Mouse (Mus musculus) layer of hippocampus, postnatal 25 days (tissue): ENCODE measurements around the gene Mast3. TPM values are rescaled to one million over a fixed set of nuclear protein-coding genes. Genes with fewer than 3 reads are reported as not detected.

Source experiments
- DNase-seq, 2 experiments: peaks; one replicate each; pipeline ENCODE4 v3.0.0; 2022; ENCODE audit warnings: mixed read lengths in 2 of 2, low spot score in 1 of 2; ENCODE audit errors: extremely low spot score in 1 of 2
- microRNA-seq, 2 experiments: library from miRNA; unstranded; fragments of <30 nt; microRNA quantifications; one replicate each; pipeline ENCODE4 v1.2.0; 2021
- total RNA-seq, 2 experiments: library from RNA; stranded (reverse); gene quantifications; 2 replicates each; pipeline ENCODE4 v1.2.3; 2021

The Mast3 gene
- total RNA-seq, 2 experiments from 2014 or later, result 411 to 437 TPM

- DNase-seq, result no peak
These were observed 55.7 kb downstream of the Mast3 start for GRCm38 (mm10) chr8:70749097-70749674.

- no peak for DNase-seq
These were observed 56.4 kb downstream of the Mast3 start for GRCm38 (mm10) chr8:70748246-70749096.

- no peak for DNase-seq
These were observed 57.5 kb downstream of the Mast3 start for GRCm38 (mm10) chr8:70747211-70747890.

GRCm38 (mm10) chr8:70746676-70747075, 58.2 kb downstream of the Mast3 start:
- DNase-seq, result no peak

GRCm38 (mm10) chr8:70745691-70746220, 59.1 kb downstream of the Mast3 start:
- DNase-seq, result no peak

GRCm38 (mm10) chr8:70744806-70745205, 60.0 kb downstream of the Mast3 start:
- DNase-seq, result no peak

GRCm38 (mm10) chr8:70743656-70744590, 60.9 kb downstream of the Mast3 start:
- DNase-seq, result no peak

- no peak for DNase-seq
These were observed 61.7 kb downstream of the Mast3 start for GRCm38 (mm10) chr8:70742981-70743655.

- no peak for DNase-seq
These were observed 62.7 kb downstream of the Mast3 start for GRCm38 (mm10) chr8:70742176-70742575.

GRCm38 (mm10) chr8:70741661-70742060, 63.2 kb downstream of the Mast3 start:
- no peak for DNase-seq

GRCm38 (mm10) chr8:70738211-70738610, 66.6 kb downstream of the Mast3 start:
- no peak for DNase-seq

GRCm38 (mm10) chr8:70737705-70738104, 67.1 kb downstream of the Mast3 start:
- DNase-seq, result no peak

- DNase-seq, result no peak
These were observed 73.9 kb downstream of the Mast3 start for GRCm38 (mm10) chr8:70730956-70731355.

- DNase-seq, result no peak
These were observed 74.9 kb downstream of the Mast3 start for GRCm38 (mm10) chr8:70729808-70730475.

Small RNAs within 50 kb of the gene (microRNA-seq; reads per million reads assigned to microRNA genes)
- 52.2 to 58.6 reads per million in 2 experiments for gene Mir7240

Other genes starting within 250 kb of the Mast3 start
- 10 to 100 TPM; 41.5 to 47.0 TPM for gene Isyna1, start 210.7 kb downstream of the Mast3 start, total RNA-seq
- 100 to 1,000 TPM; 285 to 304 TPM for gene Ssbp4, start 196.2 kb downstream of the Mast3 start, total RNA-seq
- gene Lrrc25, start 188.9 kb downstream of the Mast3 start, total RNA-seq, result 1 to 10 TPM in 1 of 2 experiments, under 1 TPM in 1; 0.63 to 1.0 TPM
- gene Gdf15, start 172.6 kb downstream of the Mast3 start, total RNA-seq, result under 1 TPM in 1 of 2 experiments, not detected in 1; 0.26 TPM
- 10 to 100 TPM; 21.1 to 25.1 TPM for gene Pgpep1, start 144.7 kb downstream of the Mast3 start, total RNA-seq
- 10 to 100 TPM; 66.2 to 67.4 TPM for gene Lsm4, start 131.8 kb downstream of the Mast3 start, total RNA-seq
- gene Jund, start 106.1 kb downstream of the Mast3 start, total RNA-seq, result 100 to 1,000 TPM; 181 to 194 TPM
- gene Iqcn, start 101.6 kb downstream of the Mast3 start, total RNA-seq, result under 1 TPM; 0.05 to 0.12 TPM
- gene Gm3336, start 86.5 kb downstream of the Mast3 start, total RNA-seq, result not detected
- 1 to 10 TPM in 1 of 2 experiments, under 1 TPM in 1; 0.89 to 1.2 TPM for gene Pde4c, start 81.3 kb downstream of the Mast3 start, total RNA-seq
- 100 to 1,000 TPM; 789 to 843 TPM for gene Rab3a, start 50.4 kb downstream of the Mast3 start, total RNA-seq
- gene Mpv17l2, start 44.1 kb downstream of the Mast3 start, total RNA-seq, result 10 to 100 TPM; 41.7 to 42.2 TPM
- gene Pik3r2, start 28.3 kb downstream of the Mast3 start, total RNA-seq, result 100 to 1,000 TPM; 154 to 159 TPM
- gene Il12rb1, start 3.4 kb upstream of the Mast3 start, total RNA-seq, result 1 to 10 TPM in 1 of 2 experiments, under 1 TPM in 1; 0.94 to 1.4 TPM
- gene Arrdc2, start 34.7 kb upstream of the Mast3 start, total RNA-seq, result 10 to 100 TPM; 15.0 to 18.7 TPM
- gene Kcnn1, start 58.2 kb upstream of the Mast3 start, total RNA-seq, result 10 to 100 TPM; 19.4 to 22.4 TPM
- 10 to 100 TPM; 92.7 to 95.6 TPM for gene Ccdc124, start 68.9 kb upstream of the Mast3 start, total RNA-seq
- 10 to 100 TPM in 1 of 2 experiments, 1 to 10 TPM in 1; 6.9 to 10.5 TPM for gene Slc5a5, start 87.7 kb upstream of the Mast3 start, total RNA-seq
- gene Rpl18a, start 92.4 kb upstream of the Mast3 start, total RNA-seq, result 100 to 1,000 TPM; 634 to 770 TPM
- gene Map1s, start 100.9 kb upstream of the Mast3 start, total RNA-seq, result 10 to 100 TPM; 87.7 to 94.2 TPM